Mouse (Mus musculus): ENCODE measurements around the gene Ntn1. TPM values are rescaled to one million over a fixed set of nuclear protein-coding genes. Genes with fewer than 3 reads are reported as not detected.

The Ntn1 gene
- 25.7 and 28.9 TPM in 2 replicates for polyA plus RNA-seq (2015; fragmentation: Nextera tagmentation; extraction: Ambion mirVana)

DNA sequence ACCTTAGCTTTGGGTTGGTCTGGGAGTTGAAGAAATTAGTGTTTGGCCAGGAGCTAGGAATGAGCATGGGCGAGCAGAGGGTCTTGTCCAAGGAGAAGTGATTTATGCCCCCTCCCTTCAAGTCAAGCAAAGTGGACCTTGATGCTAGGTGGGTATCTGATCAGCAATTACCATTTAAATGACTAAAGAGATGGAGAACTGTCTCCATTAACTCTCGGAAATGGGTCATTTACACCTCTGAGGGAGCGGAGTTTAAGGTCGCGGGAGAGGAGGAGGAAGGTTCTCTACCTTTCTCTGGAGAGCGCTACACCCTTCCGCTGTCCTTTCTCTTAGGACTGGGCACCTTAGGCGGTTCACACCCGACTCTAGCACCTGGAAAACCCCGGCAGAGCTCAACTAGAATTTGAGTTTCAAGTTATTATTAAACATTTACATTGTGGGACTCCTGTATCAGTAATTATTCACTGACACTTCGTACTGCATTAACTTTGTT, at the start of gene Ntn1:
TSS of gene Ntn1 (minus strand) at position 97 of the 493 bp plus-strand sequence.
- WGBS: 12% methylated on average over 11 of the region's 11 CpGs
- H3K9me3 ChIP-seq (replicated peaks): no peaks in the 10 kb centered on the region
- H3K27ac ChIP-seq (replicated peaks): peak within 1 kb of the TSS; percentile 61; the same call in 1 of the 2 replicates
- peak within 1 kb of the TSS; percentile 54 for H3K4me3 ChIP-seq (replicated peaks)
- peaks cover 23% of the 10 kb centered on the region for H3K4me1 ChIP-seq
- no peaks in the 10 kb centered on the region for H3K36me3 ChIP-seq
- ATAC-seq (ENCODE audit: low FRiP score): no peak
- H3K4me2 ChIP-seq: peak within 1 kb of the TSS; percentile 98
- peaks cover 34% of the 10 kb centered on the region for H3K27me3 ChIP-seq (replicated peaks)
- peak within 1 kb of the TSS; percentile 61 for H3K9ac ChIP-seq (replicated peaks)

DNA sequence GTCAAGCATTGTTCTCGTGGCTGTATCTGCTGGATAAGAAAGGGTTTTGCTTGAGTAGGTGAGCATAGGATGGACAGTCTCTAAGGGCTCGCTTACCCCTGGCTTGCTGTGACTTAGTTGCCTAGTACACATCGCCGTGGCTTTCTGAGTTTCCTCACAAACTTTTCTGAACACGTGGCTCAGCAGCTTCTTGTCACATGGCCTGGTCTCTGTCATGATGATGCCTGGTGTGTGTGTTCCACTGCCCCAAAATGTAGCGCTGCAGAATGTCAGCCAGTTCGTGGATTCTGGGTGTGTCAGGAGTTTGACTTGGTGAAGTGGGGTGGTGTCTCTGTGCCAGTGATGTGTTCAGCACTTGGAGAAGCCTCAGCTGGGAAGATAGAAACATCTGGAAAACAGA, 47.7 kb upstream of the Ntn1 start:
- Histone ChIP-seq H3K4me1 (peaks cover 12% of the 10 kb centered on the region), H3K9ac (replicated peaks) (no peak overlapping the region), H3K9me3 (replicated peaks) (no peaks in the 10 kb centered on the region), H3K27ac (replicated peaks) (no peak overlapping the region), H3K4me3 (replicated peaks) (no peak overlapping the region), H3K36me3 (no peaks in the 10 kb centered on the region), H3K27me3 (replicated peaks) (no peaks in the 10 kb centered on the region), H3K4me2 (no peak overlapping the region)
- no peak for ATAC-seq (ENCODE audit: low FRiP score)
- WGBS: 90% methylated on average over 7 of the region's 7 CpGs

DNA sequence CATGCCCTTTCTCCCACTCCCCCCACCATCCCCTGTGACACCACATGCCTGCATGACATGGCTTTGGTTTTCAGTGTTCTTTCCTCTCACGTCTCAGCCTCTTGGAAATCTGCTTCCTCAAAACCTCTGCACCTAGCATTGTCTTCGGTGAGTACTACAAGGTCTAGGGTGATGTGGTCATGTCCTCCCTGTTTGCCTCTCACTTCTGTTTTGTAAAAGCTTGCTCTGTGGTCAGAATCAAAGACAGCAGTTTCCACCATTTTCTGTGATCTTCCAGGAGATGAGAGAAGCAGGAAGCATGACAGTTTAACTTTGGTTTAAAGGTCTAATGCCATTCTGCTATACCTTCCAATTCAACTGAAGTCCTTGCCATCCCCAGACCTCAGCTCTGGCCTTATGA, 46.6 kb upstream of the Ntn1 start:
- H3K4me3 ChIP-seq (replicated peaks): no peak overlapping the region
- H3K4me1 ChIP-seq: peaks cover 12% of the 10 kb centered on the region
- H3K36me3 ChIP-seq: no peaks in the 10 kb centered on the region
- no peak for ATAC-seq (ENCODE audit: low FRiP score)
- H3K27me3 ChIP-seq (replicated peaks): no peaks in the 10 kb centered on the region
- H3K9me3 ChIP-seq (replicated peaks): no peaks in the 10 kb centered on the region
- no peak overlapping the region for H3K4me2 ChIP-seq
- WGBS: 89% methylated on average over 2 of the region's 2 CpGs
- no peak overlapping the region for H3K9ac ChIP-seq (replicated peaks)
- H3K27ac ChIP-seq (replicated peaks): no peak overlapping the region

DNA sequence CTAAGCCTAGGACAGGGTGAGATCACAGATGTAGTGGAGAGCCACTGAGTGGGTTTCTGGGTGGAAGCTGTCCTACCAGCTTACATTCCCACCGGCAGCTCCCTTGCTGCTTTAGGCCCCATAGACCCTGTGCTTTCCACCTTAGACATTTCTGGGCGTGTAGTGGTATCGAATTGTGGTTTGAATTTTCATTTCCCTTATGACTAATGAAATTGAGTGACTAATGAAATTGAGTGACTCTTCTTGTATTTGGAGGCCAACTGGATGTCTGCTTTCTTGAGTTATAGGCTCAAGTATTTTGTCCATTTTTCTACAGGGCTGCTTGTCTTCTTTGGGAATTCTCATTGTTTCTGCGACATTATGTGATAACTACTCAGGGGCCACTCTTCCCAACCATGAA, 45.9 kb upstream of the Ntn1 start:
- Histone ChIP-seq H3K4me1 (peaks cover 12% of the 10 kb centered on the region), H3K36me3 (no peaks in the 10 kb centered on the region), H3K27ac (replicated peaks) (no peak overlapping the region), H3K9me3 (replicated peaks) (no peaks in the 10 kb centered on the region), H3K4me3 (replicated peaks) (no peak overlapping the region), H3K27me3 (replicated peaks) (no peaks in the 10 kb centered on the region), H3K9ac (replicated peaks) (no peak overlapping the region), H3K4me2 (no peak overlapping the region)
- no peak for ATAC-seq (ENCODE audit: low FRiP score)
- WGBS: 95% methylated on average over 4 of the region's 4 CpGs

DNA sequence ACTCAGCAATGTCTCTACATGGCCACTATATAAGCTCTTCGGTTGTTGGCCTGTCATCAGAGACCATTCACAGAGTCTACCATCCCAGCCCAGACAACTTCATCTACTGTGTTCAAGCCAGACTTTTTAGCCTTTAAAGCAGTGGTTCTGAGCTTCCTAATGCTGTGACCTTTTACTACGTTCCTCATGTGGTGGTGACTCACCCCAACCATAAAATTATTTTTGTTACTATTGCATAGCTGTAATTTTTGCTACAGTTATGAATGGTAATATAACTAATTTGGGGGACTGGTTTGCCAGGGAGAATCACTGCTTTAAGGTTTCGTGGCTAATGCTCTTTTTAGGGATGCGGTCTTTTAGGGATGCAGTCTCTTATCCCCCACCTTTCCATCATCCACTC, 45.3 kb upstream of the Ntn1 start:
- Histone ChIP-seq H3K36me3 (no peaks in the 10 kb centered on the region), H3K4me3 (replicated peaks) (no peak overlapping the region), H3K4me2 (no peak overlapping the region), H3K9ac (replicated peaks) (no peak overlapping the region), H3K27me3 (replicated peaks) (no peaks in the 10 kb centered on the region), H3K27ac (replicated peaks) (no peak overlapping the region), H3K4me1 (peaks cover 5% of the 10 kb centered on the region), H3K9me3 (replicated peaks) (no peaks in the 10 kb centered on the region)
- WGBS: 92% methylated on average over 4 of the region's 4 CpGs
- ATAC-seq (ENCODE audit: low FRiP score): no peak

DNA sequence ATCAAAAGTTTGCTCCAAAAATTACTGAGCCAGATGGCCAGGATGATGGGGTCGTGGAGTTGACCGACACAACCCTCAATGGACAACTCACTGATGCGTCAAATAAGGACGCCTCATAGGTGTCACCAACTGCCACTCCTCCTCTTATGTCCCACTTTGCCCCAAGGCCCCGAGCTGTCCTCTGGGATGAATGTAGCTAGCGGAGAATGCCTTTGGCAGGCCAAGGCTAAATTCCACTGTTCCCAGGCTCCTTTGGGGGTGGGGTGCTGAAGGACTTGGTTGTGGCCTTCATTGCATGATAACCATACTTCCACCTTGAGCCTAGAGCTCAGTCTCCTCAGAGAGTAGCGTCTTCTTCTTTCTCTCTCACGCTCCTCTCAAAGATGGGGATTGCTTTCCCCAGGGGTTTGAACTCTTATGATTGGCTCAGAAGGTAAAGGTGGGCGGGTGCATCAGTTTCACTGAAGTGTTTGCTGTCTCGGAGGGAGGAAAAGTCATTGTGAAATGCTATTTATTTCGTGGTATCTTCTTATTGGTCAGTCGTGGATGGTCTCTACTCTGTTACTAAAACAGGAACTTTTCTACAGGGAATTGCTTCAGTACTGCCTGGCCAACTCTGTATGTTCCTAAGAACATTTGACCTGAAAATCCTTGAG, 42.5 kb upstream of the Ntn1 start:
- 84% methylated on average over 12 of the region's 12 CpGs for WGBS
- Histone ChIP-seq H3K4me2 (no peak overlapping the region), H3K4me3 (replicated peaks) (no peak overlapping the region), H3K27ac (replicated peaks) (no peak overlapping the region), H3K36me3 (no peaks in the 10 kb centered on the region), H3K4me1 (no peaks in the 10 kb centered on the region), H3K27me3 (replicated peaks) (no peaks in the 10 kb centered on the region), H3K9ac (replicated peaks) (no peak overlapping the region), H3K9me3 (replicated peaks) (no peaks in the 10 kb centered on the region)
- no peak for ATAC-seq (ENCODE audit: low FRiP score)

DNA sequence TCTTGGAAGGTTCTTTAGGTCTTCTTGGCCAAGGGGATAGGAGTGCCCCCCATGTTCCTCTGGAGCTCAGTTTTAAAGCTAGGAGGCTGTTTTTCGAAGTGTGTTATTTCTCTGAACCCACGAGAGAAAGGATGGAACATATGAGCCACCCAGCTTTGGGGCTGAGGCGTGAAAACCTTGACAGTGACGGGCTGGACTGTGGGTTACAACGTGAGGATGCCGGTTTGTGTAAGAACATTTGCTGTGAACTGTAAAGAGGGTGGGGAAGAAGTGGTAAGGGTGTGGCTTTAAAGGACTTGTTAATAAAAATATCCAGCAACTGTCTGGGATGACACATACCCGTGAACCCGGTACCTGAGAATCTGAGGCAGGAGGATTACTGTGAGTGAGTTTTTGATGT, 41.7 kb upstream of the Ntn1 start:
- Histone ChIP-seq H3K9ac (replicated peaks) (no peak overlapping the region), H3K27ac (replicated peaks) (no peak overlapping the region), H3K4me2 (no peak overlapping the region), H3K9me3 (replicated peaks) (no peaks in the 10 kb centered on the region), H3K36me3 (no peaks in the 10 kb centered on the region), H3K27me3 (replicated peaks) (no peaks in the 10 kb centered on the region), H3K4me3 (replicated peaks) (no peak overlapping the region), H3K4me1 (no peaks in the 10 kb centered on the region)
- ATAC-seq (ENCODE audit: low FRiP score): no peak
- 92% methylated on average over 8 of the region's 8 CpGs for WGBS

DNA sequence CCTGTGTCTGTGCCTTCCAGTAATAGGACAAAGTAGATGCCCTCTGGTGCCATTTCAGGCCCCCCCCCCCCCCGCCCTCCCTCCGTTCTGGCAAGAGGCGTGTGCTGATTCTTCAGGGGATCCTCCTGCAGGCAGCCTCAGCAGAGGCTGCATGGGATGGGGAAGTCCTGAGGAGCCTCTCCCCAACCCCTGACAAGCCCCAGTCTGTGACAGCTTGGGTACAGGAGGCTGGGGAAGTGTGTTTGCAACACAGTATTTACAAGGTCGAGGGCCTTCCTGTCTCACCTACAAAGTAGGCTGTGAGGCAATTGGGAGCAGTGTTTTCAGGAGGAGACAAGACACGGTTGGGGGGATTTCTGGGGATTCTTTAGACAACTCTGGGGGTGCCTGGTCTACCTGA, 40.3 kb upstream of the Ntn1 start:
- no peaks in the 10 kb centered on the region for H3K36me3 ChIP-seq
- no peak for ATAC-seq (ENCODE audit: low FRiP score)
- H3K4me3 ChIP-seq (replicated peaks): no peak overlapping the region
- no peaks in the 10 kb centered on the region for H3K4me1 ChIP-seq
- H3K27ac ChIP-seq (replicated peaks): no peak overlapping the region
- H3K27me3 ChIP-seq (replicated peaks): no peaks in the 10 kb centered on the region
- H3K9ac ChIP-seq (replicated peaks): no peak overlapping the region
- WGBS: 76% methylated on average over 5 of the region's 5 CpGs
- no peaks in the 10 kb centered on the region for H3K9me3 ChIP-seq (replicated peaks)
- no peak overlapping the region for H3K4me2 ChIP-seq

DNA sequence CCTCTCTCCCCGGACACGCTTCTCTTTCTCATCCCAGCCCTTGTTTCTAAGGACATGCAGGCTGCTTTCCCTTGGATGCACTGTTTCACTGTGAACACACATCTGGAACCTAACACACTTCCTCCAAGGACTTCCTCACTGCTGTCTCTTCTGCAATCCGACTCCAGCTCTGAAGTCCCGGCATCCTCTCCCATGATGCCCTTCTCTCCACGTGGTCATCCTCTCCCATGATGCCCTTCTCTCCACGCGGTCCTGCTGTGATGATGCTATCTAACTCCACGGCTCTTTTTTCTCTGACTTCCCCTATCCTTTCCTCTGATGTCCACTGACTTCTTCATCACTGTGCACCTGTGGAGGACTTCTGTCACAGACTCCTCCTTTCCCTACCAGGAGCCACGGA, 39.5 kb upstream of the Ntn1 start:
- H3K27me3 ChIP-seq (replicated peaks): no peaks in the 10 kb centered on the region
- no peaks in the 10 kb centered on the region for H3K36me3 ChIP-seq
- H3K4me1 ChIP-seq: no peaks in the 10 kb centered on the region
- no peak overlapping the region for H3K4me2 ChIP-seq
- H3K9ac ChIP-seq (replicated peaks): no peak overlapping the region
- no peak for ATAC-seq (ENCODE audit: low FRiP score)
- no peak overlapping the region for H3K4me3 ChIP-seq (replicated peaks)
- no peaks in the 10 kb centered on the region for H3K9me3 ChIP-seq (replicated peaks)
- no peak overlapping the region for H3K27ac ChIP-seq (replicated peaks)
- 81% methylated on average over 9 of the region's 9 CpGs for WGBS

DNA sequence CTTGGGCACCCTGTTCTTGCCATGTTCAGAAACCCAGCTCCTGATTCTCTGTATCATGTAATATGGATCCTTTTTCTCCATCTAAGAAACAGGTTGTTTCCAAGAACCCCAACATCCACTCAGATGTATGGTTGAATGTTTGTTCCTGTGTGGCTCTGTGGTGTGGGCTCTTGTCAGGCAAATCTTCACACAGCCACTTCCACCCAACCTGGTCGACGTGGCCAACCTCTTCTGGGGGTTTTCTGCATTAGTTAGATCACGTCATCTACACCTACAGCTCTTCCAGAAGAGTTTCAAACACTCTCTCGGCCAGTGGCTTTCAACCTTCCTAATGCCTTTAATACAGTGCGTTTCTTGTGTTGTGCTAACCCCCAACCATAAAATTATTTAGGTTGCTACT, 35.8 kb upstream of the Ntn1 start:
- no peaks in the 10 kb centered on the region for H3K36me3 ChIP-seq
- no peak overlapping the region for H3K9ac ChIP-seq (replicated peaks)
- H3K4me3 ChIP-seq (replicated peaks): no peak overlapping the region
- H3K27me3 ChIP-seq (replicated peaks): peaks cover 10% of the 10 kb centered on the region; the same call in 1 of the 2 replicates
- H3K27ac ChIP-seq (replicated peaks): no peak overlapping the region
- ATAC-seq (ENCODE audit: low FRiP score): no peak
- H3K4me1 ChIP-seq: peaks cover 14% of the 10 kb centered on the region
- H3K9me3 ChIP-seq (replicated peaks): no peaks in the 10 kb centered on the region
- no peak overlapping the region for H3K4me2 ChIP-seq
- 85% methylated on average over 5 of the region's 5 CpGs for WGBS

DNA sequence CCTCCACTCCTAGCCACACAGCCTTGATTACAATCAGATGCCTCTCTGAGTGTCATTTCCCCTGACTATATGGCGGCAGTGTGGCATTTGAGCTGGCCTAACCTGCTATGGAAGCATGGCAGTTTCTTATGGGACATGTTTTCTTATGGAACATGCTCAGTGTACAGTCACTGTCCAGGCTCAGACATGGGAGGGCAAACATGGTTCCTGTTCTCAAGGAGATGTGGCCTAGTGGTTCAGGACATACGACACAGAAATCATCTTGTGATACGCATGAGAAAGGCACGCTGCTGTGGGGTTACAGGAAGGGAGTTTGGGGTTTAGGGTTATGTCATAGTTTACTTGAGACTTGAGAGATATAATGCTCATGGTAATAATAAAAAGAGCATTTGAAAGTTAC, 35.0 kb upstream of the Ntn1 start:
- Histone ChIP-seq H3K9me3 (replicated peaks) (no peaks in the 10 kb centered on the region), H3K4me1 (peaks cover 14% of the 10 kb centered on the region), H3K4me2 (no peak overlapping the region), H3K9ac (replicated peaks) (no peak overlapping the region), H3K27me3 (replicated peaks) (peaks cover 14% of the 10 kb centered on the region; the same call in 1 of the 2 replicates), H3K4me3 (replicated peaks) (no peak overlapping the region), H3K27ac (replicated peaks) (no peak overlapping the region), H3K36me3 (no peaks in the 10 kb centered on the region)
- WGBS: 89% methylated on average over 4 of the region's 4 CpGs
- ATAC-seq (ENCODE audit: low FRiP score): no peak

DNA sequence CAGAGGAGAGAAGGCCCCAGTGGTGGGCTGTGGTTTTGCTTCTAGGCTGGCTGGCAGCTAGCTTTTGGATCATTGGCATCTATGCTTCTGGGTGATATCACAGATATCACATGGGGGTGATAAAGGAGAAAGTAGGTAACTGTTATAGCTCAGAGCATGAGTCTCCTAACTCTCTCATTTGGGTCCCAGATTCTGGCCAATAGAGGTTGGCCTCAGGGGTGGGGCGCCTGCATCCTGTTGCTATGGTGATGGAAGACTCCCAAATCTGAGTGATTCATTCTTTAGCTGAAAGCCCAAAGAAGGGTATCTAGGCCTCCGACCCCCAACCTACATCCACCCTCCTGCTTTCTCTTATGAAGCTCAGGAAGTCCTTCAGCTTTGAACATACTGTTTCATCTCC, 34.1 kb upstream of the Ntn1 start:
- ATAC-seq (ENCODE audit: low FRiP score): no peak
- Histone ChIP-seq H3K9me3 (replicated peaks) (no peaks in the 10 kb centered on the region), H3K36me3 (no peaks in the 10 kb centered on the region), H3K9ac (replicated peaks) (no peak overlapping the region), H3K4me1 (peaks cover 14% of the 10 kb centered on the region), H3K27ac (replicated peaks) (no peak overlapping the region), H3K4me2 (no peak overlapping the region), H3K27me3 (replicated peaks) (peaks cover 20% of the 10 kb centered on the region; the same call in 1 of the 2 replicates), H3K4me3 (replicated peaks) (no peak overlapping the region)
- WGBS: 92% methylated on average over 2 of the region's 2 CpGs

Data from neural tube, embryonic 15.5 days (tissue).